ENCODE assay signal across 7 mouse cellular contexts in the genomic region with DNA sequence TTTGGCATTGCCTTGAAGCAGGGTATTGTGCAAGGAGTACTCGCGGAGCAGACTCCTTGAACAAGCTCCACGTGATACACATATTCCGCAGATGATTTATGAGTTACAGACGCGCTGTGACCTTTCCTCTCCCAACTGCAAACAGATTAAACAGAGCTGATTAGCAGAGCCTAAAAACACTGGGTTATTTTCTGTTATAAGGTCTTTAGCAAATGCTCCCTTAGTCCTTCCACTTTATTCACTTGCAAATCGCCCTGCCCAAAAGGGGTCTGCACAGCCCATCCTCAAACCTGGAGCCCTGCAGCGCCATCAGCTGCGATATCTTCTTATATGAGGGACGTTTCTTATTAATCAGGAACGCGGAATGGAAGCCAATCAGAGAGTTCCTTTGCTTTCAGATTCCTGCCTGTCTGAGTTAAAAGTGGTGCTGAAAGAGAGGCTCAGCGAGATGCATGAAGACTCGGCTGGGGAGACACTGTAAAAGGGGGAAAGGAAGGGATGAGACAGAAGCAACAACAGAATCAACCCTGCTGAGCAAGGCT. TPM values are rescaled to one million over a fixed set of nuclear protein-coding genes. Genes with fewer than 3 reads are reported as not detected.
DNase-seq lines count a peak whose midpoint lies in the region; ATAC-seq and TF ChIP-seq lines count a peak whose summit lies in the region.

A gene (plus strand): TSS at position 287 of the 542 bp plus-strand sequence.

- H3K9me3 ChIP-seq in embryonic facial prominence, embryonic 13.5 days = no peaks in the 10 kb centered on the region
- H3K9me3 ChIP-seq in intestine, embryonic 14.5 days (ENCODE audit: control insufficient read depth, low read length) = no peaks in the 10 kb centered on the region
- H3K9me3 ChIP-seq in limb, embryonic 12.5 days = no peaks in the 10 kb centered on the region

- no peaks in the 10 kb centered on the region for H3K36me3 ChIP-seq in embryonic facial prominence, embryonic 13.5 days
- no peaks in the 10 kb centered on the region for H3K36me3 ChIP-seq in intestine, embryonic 14.5 days (ENCODE audit: control insufficient read depth, insufficient read depth, low read length)
- no peaks in the 10 kb centered on the region for H3K36me3 ChIP-seq in limb, embryonic 12.5 days
- H3K36me3 ChIP-seq in thymus, adult 2 months (ENCODE audit: control insufficient read depth, insufficient read depth, low read length) = no peaks in the 10 kb centered on the region

- TF ChIP-seq CTCF in thymus, adult 2 months (IDR thresholded peaks at IDR 0.05; ENCODE audit: borderline replicate concordance, control insufficient read depth, extremely low read depth, insufficient read depth, low read length, poor library complexity) = no peak

- peak within 1 kb of the TSS; percentile 41 for H3K4me3 ChIP-seq in embryonic facial prominence, embryonic 13.5 days
- peak within 1 kb of the TSS; percentile 33 for H3K4me3 ChIP-seq in intestine, embryonic 14.5 days (ENCODE audit: low read depth, low read length)
- H3K4me3 ChIP-seq in limb, embryonic 12.5 days (replicated peaks) = peak within 1 kb of the TSS; percentile 33
- no peak within 1 kb of the TSS for H3K4me3 ChIP-seq in thymus, adult 2 months (ENCODE audit: control insufficient read depth, insufficient read depth, low read length)

- no peaks in the 10 kb centered on the region for H3K4me1 ChIP-seq in embryonic facial prominence, embryonic 13.5 days
- H3K4me1 ChIP-seq in intestine, embryonic 14.5 days (replicated peaks; ENCODE audit: control insufficient read depth, insufficient read depth, low read length) = no peaks in the 10 kb centered on the region; the same call in 1 of the 2 replicates
- H3K4me1 ChIP-seq in limb, embryonic 12.5 days (replicated peaks) = peaks cover 6% of the 10 kb centered on the region; the same call in 1 of the 2 replicates
- H3K4me1 ChIP-seq in thymus, adult 2 months (replicated peaks; ENCODE audit: control insufficient read depth, insufficient read depth, low read length) = no peaks in the 10 kb centered on the region

- H3K9ac ChIP-seq in embryonic facial prominence, embryonic 13.5 days = peak within 1 kb of the TSS; percentile 58; the same call in 1 of the 2 replicates
- H3K9ac ChIP-seq in intestine, embryonic 14.5 days (ENCODE audit: low read length) = 0 out of 2 replicates have a peak within 1 kb of the TSS, but pooled peaks have one; percentile 3
- peak within 1 kb of the TSS; percentile 23; the same call in 1 of the 2 replicates for H3K9ac ChIP-seq in limb, embryonic 12.5 days (replicated peaks)

- peak; percentile 16 to 37 for DNase-seq in urinary bladder, adult 18-20 months (ENCODE audit: low spot score in 2 of 2)
- DNase-seq in urinary bladder, postnatal 4 days (ENCODE audit: low spot score in 2 of 2) = no peak
- DNase-seq in intestine, embryonic 14.5 days (ENCODE audit: low spot score) = peak; percentile 58
- peak; percentile 45 for DNase-seq in right cerebral cortex, adult 18-20 months
- DNase-seq in thymus, adult 2 months = no peak

- peak within 1 kb of the TSS; percentile 65 for H3K4me2 ChIP-seq in embryonic facial prominence, embryonic 13.5 days
- H3K4me2 ChIP-seq in intestine, embryonic 14.5 days (ENCODE audit: low read length) = peak within 1 kb of the TSS; percentile 46
- peak within 1 kb of the TSS; percentile 57 for H3K4me2 ChIP-seq in limb, embryonic 12.5 days

- H3K27ac ChIP-seq in embryonic facial prominence, embryonic 13.5 days = no peak within 1 kb of the TSS
- H3K27ac ChIP-seq in intestine, embryonic 14.5 days (ENCODE audit: low read depth) = no peak within 1 kb of the TSS
- no peak within 1 kb of the TSS for H3K27ac ChIP-seq in limb, embryonic 12.5 days
- no peak within 1 kb of the TSS for H3K27ac ChIP-seq in thymus, adult 2 months (ENCODE audit: control insufficient read depth, insufficient read depth, low read length)

- TF ChIP-seq POLR2A in thymus, adult 2 months (IDR thresholded peaks at IDR 0.05; ENCODE audit: control insufficient read depth, extremely low read depth, insufficient read depth, low read length, poor library complexity) = no peak

- 2% methylated on average over 14 of the region's 14 CpGs for WGBS in embryonic facial prominence, embryonic 13.5 days
- WGBS in intestine, embryonic 14.5 days = 1% methylated on average over 14 of the region's 14 CpGs
- 4% methylated on average over 14 of the region's 14 CpGs for WGBS in limb, embryonic 12.5 days
- 9% methylated on average over 14 of the region's 14 CpGs for WGBS in thymus, adult 2 months

- ATAC-seq in embryonic facial prominence, embryonic 13.5 days (ENCODE audit: insufficient number of reproducible peaks, insufficient read depth, low FRiP score, low TSS enrichment, low read depth) = no peak
- peak; percentile 72; the same call in 1 of the 2 replicates for ATAC-seq in intestine, embryonic 14.5 days (replicated peaks; ENCODE audit: low FRiP score, low TSS enrichment, low read depth)
- no peak for ATAC-seq in limb, embryonic 12.5 days (ENCODE audit: insufficient number of reproducible peaks, insufficient read depth, low FRiP score, low TSS enrichment, low read depth)

- H3K27me3 ChIP-seq in embryonic facial prominence, embryonic 13.5 days = no peaks in the 10 kb centered on the region
- H3K27me3 ChIP-seq in intestine, embryonic 14.5 days (replicated peaks; ENCODE audit: control insufficient read depth, insufficient read depth, low read length) = no peaks in the 10 kb centered on the region
- no peaks in the 10 kb centered on the region for H3K27me3 ChIP-seq in limb, embryonic 12.5 days
- H3K27me3 ChIP-seq in thymus, adult 2 months (ENCODE audit: control insufficient read depth, insufficient read depth, low read length) = no peaks in the 10 kb centered on the region

RNA-seq across cellular contexts. Expression of the gene that starts here (rescaled TPM):
- 0.30 and 0.56 TPM in 2 replicates for polyA plus RNA-seq in embryonic facial prominence, embryonic 13.5 days (2015; fragmentation: Nextera tagmentation; extraction: Ambion mirVana)
- 1.6 and 1.7 TPM in 2 replicates for polyA plus RNA-seq in intestine, embryonic 14.5 days (2014; fragmentation: Nextera tagmentation; extraction: Ambion mirVana)
- polyA plus RNA-seq in limb, embryonic 12.5 days (2016; fragmentation: Nextera tagmentation; extraction: Ambion mirVana) = 0.19 and 0.44 TPM in 2 replicates
- polyA plus RNA-seq in thymus, adult 2 months (2012; rRNA removed) = 0.11 and 0.12 TPM in 2 replicates

Comparison
In these comparisons a context has a peak if more than half of its experiments do, and no peak if none do; other contexts are left out.
1. DNase-seq: peak in urinary bladder, adult 18-20 months (2 of 2), intestine, embryonic 14.5 days (single experiment) and right cerebral cortex, adult 18-20 months (single experiment); none in urinary bladder, postnatal 4 days (0 of 2) and thymus, adult 2 months (single experiment).
2. H3K9ac ChIP-seq: peak in every context shown above with its lines; median percentile 58 in embryonic facial prominence, embryonic 13.5 days; 23 in limb, embryonic 12.5 days; 3 in intestine, embryonic 14.5 days.
3. Peak in every context shown above with its lines, with median percentiles within 50 percentile points of each other: H3K4me2 ChIP-seq.